Mouse (Mus musculus): Measurements from ENCODE around the gene Abracl. TPM values are rescaled to one million over a fixed set of nuclear protein-coding genes. Genes with fewer than 3 reads are reported as not detected.

Abracl gene
- polyA plus RNA-seq, 1 experiment: 155 TPM

GRCm38 (mm10) chr10:17987823-17988423 is 35.2 kb downstream of the Abracl start:
- no peak overlapping the region for H3ac ChIP-seq (ENCODE audit: control insufficient read depth, insufficient read length, low read depth)
- TF ChIP-seq MYOG (IDR thresholded peaks at IDR 0.05; ENCODE audit: control insufficient read depth, extremely low read depth, insufficient read length) (no peak), MAX (IDR thresholded peaks at IDR 0.05) (no peak), USF1 (IDR thresholded peaks at IDR 0.05; ENCODE audit: low read depth) (no peak), CTCF (IDR thresholded peaks at IDR 0.05; ENCODE audit: control insufficient read depth, insufficient read depth, insufficient read length) (no peak), FOSL1 (IDR thresholded peaks at IDR 0.05; ENCODE audit: insufficient read depth, low read length, poor library complexity, severe bottlenecking) (no peak)
- H3K4me3 ChIP-seq (ENCODE audit: insufficient read depth, poor library complexity, severe bottlenecking): no peak overlapping the region
- H3K27me3 ChIP-seq (ENCODE audit: control insufficient read depth, insufficient read depth, insufficient read length): no peaks in the 10 kb centered on the region
- H3K79me2 ChIP-seq (ENCODE audit: control insufficient read depth, insufficient read depth): no peaks in the 10 kb centered on the region
- no peaks in the 10 kb centered on the region for H3K36me3 ChIP-seq (ENCODE audit: control insufficient read depth, insufficient read depth)
- no peaks in the 10 kb centered on the region for H3K79me3 ChIP-seq (ENCODE audit: low read depth)

DNA sequence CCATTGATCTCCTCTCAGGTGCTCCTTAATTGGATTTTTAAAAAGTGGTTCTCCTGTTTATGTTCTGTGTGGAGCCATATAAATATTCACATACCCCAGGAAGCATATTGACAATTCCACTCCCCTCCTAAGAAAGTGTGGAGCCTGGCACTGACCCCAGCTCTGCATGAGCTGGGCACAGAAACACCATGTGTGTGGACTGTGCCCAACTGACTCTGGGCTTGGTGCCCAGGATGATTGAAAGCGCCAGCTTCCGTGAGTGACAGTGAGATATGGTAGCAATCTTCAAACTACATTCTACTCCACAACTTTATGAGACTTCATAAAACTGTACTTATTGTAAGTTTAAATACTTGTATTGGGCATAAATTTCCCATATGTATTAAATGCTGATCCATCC is 39.8 kb downstream of the Abracl start:
- no peak for TF ChIP-seq MYOD1 (IDR thresholded peaks at IDR 0.05; ENCODE audit: control insufficient read depth, insufficient read length, low read depth)
- TF ChIP-seq FOSL1 (IDR thresholded peaks at IDR 0.05; ENCODE audit: insufficient read depth, low read length, poor library complexity, severe bottlenecking): no peak
- no peak for TF ChIP-seq CTCF (IDR thresholded peaks at IDR 0.05; ENCODE audit: control insufficient read depth, insufficient read depth, insufficient read length)
- TF ChIP-seq CEBPB (IDR thresholded peaks at IDR 0.05; ENCODE audit: low read depth): no peak
- no peak for TF ChIP-seq MYOG (IDR thresholded peaks at IDR 0.05; ENCODE audit: control insufficient read depth, extremely low read depth, insufficient read length)
- TF ChIP-seq USF1 (IDR thresholded peaks at IDR 0.05; ENCODE audit: low read depth): no peak
- no peak for TF ChIP-seq MAX (IDR thresholded peaks at IDR 0.05)

GRCm38 (mm10) chr10:17966090-17966489 is 57.0 kb downstream of the Abracl start:
- Histone ChIP-seq H3K4me3 (ENCODE audit: insufficient read depth, poor library complexity, severe bottlenecking) (no peak overlapping the region), H3ac (ENCODE audit: control insufficient read depth, insufficient read length, low read depth) (no peak overlapping the region), H3K36me3 (ENCODE audit: control insufficient read depth, insufficient read depth) (no peaks in the 10 kb centered on the region), H3K27me3 (ENCODE audit: control insufficient read depth, insufficient read depth, insufficient read length) (no peaks in the 10 kb centered on the region), H3K79me2 (ENCODE audit: control insufficient read depth, insufficient read depth) (no peaks in the 10 kb centered on the region), H3K79me3 (ENCODE audit: low read depth) (no peaks in the 10 kb centered on the region)
- TF ChIP-seq MYOG (IDR thresholded peaks at IDR 0.05; ENCODE audit: control insufficient read depth, extremely low read depth, insufficient read length) (no peak), CTCF (IDR thresholded peaks at IDR 0.05; ENCODE audit: control insufficient read depth, insufficient read depth, insufficient read length) (no peak), MAX (IDR thresholded peaks at IDR 0.05) (no peak), FOSL1 (IDR thresholded peaks at IDR 0.05; ENCODE audit: insufficient read depth, low read length, poor library complexity, severe bottlenecking) (no peak), USF1 (IDR thresholded peaks at IDR 0.05; ENCODE audit: low read depth) (no peak), MYOD1 (IDR thresholded peaks at IDR 0.05; ENCODE audit: control insufficient read depth, insufficient read length, low read depth) (no peak), CEBPB (IDR thresholded peaks at IDR 0.05; ENCODE audit: low read depth) (no peak)

More for the DNA sequence above, 39.8 kb downstream of the Abracl start:
- no peak overlapping the region for H3ac ChIP-seq (ENCODE audit: control insufficient read depth, insufficient read length, low read depth)
- no peaks in the 10 kb centered on the region for H3K79me2 ChIP-seq (ENCODE audit: control insufficient read depth, insufficient read depth)
- no peaks in the 10 kb centered on the region for H3K79me3 ChIP-seq (ENCODE audit: low read depth)
- H3K27me3 ChIP-seq (ENCODE audit: control insufficient read depth, insufficient read depth, insufficient read length): no peaks in the 10 kb centered on the region
- no peak overlapping the region for H3K4me3 ChIP-seq (ENCODE audit: insufficient read depth, poor library complexity, severe bottlenecking)
- H3K36me3 ChIP-seq (ENCODE audit: control insufficient read depth, insufficient read depth): no peaks in the 10 kb centered on the region

Other genes with a start within 250 kb of the Abracl start
- gene Txlnb, start 227.1 kb downstream of the Abracl start, polyA plus RNA-seq (2012; fragmentation: generic; extraction: Trizol): 0.07 TPM
- 1.9 TPM for gene Heca, start 75.2 kb downstream of the Abracl start, polyA plus RNA-seq (2012; fragmentation: generic; extraction: Trizol)
- 28.9 TPM for gene Reps1, start 32.6 kb upstream of the Abracl start, polyA plus RNA-seq (2012; fragmentation: generic; extraction: Trizol)
- 0.06 TPM for gene Ect2l, start 187.6 kb upstream of the Abracl start, polyA plus RNA-seq (2012; fragmentation: generic; extraction: Trizol)
- 3.1 TPM for gene Ccdc28a, start 211.7 kb upstream of the Abracl start, polyA plus RNA-seq (2012; fragmentation: generic; extraction: Trizol)